Mouse (Mus musculus) olfactory bulb, adult 2 months (tissue): ENCODE data around the gene Dlg2.

ENCODE experiments used
- CTCF ChIP-seq: fragments of 200-500 bp; IDR thresholded peaks from 2 replicates; pipeline ENCODE4 v1.5.1; 2012; ENCODE audit warnings: low read depth, mild to moderate bottlenecking, low read length, moderate library complexity; ENCODE audit not compliant: insufficient read depth
- POLR2A ChIP-seq: fragments of 200-500 bp; IDR thresholded peaks from 2 replicates; pipeline ENCODE4 v1.6.1; 2012; ENCODE audit warnings: mild to moderate bottlenecking, low read depth, low read length, moderate library complexity; ENCODE audit not compliant: insufficient read depth

DNA sequence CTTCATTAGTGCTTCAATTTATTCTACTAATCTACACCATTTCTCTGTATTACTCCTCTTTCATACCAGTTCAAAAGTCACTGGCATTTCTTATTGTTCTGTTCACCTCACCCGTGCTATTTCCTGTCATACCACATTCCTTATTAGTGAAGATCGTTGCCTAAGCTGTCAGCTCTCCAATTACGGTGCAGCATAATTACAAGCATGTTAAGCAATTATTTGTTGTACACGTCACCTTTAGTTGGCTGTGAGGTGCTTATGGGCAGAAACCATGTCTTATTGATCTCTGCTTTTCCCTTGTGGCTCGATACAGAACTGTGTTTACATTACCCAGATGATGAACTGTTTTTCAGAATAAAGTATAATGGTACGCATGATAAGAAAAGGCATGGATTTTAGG lies 174.7 kb downstream of the Dlg2 start:
- TF ChIP-seq POLR2A (no peak), CTCF (no peak)
